Mouse (Mus musculus) embryonic facial prominence, embryonic 14.5 days (tissue): ENCODE results near the gene Naa80. TPM values are rescaled to one million over a fixed set of nuclear protein-coding genes. Genes with fewer than 3 reads are reported as not detected.

ENCODE experiments used
- ATAC-seq: fragments of 200-750 bp; cut with Nextera tagmentation; 2 replicates; pipeline ENCODE4 v1.8.0; 2017; ENCODE audit warnings: low read depth, moderate number of reproducible peaks, moderate TSS enrichment
- DNase-seq: peaks from one replicate; pipeline ENCODE4 v3.0.0-alpha.2; 2015; ENCODE audit warnings: low spot score
- H3K27ac ChIP-seq: fragments of 300-500 bp; sonication (generic); replicated peaks from 2 replicates; pipeline ENCODE4 v1.5.1; 2014; ENCODE audit warnings: low read depth, mild to moderate bottlenecking, low read length, moderate library complexity
- H3K27me3 ChIP-seq: fragments of 300-500 bp; sonication (generic); replicated peaks from 2 replicates; pipeline ENCODE4 v1.6.1; 2014; ENCODE audit warnings: low read length; ENCODE audit not compliant: control insufficient read depth, insufficient read depth
- H3K36me3 ChIP-seq: fragments of 300-500 bp; sonication (generic); 2 replicates; pipeline ENCODE4 v1.6.1; 2014; ENCODE audit warnings: low read length, mixed read lengths; ENCODE audit not compliant: control insufficient read depth, insufficient read depth
- H3K4me1 ChIP-seq: fragments of 300-500 bp; sonication (generic); 2 replicates; pipeline ENCODE4 v1.6.1; 2014; ENCODE audit warnings: antibody characterized with exemption, low read length; ENCODE audit not compliant: control insufficient read depth, insufficient read depth
- H3K4me2 ChIP-seq: fragments of 300-500 bp; sonication (generic); 2 replicates; pipeline ENCODE4 v1.6.1; 2014; ENCODE audit warnings: low read depth, mild to moderate bottlenecking, low read length, moderate library complexity, mixed read lengths
- H3K4me3 ChIP-seq: fragments of 300-500 bp; sonication (generic); 2 replicates; pipeline ENCODE4 v1.5.1; 2014; ENCODE audit warnings: low read depth, mild to moderate bottlenecking, low read length
- H3K9ac ChIP-seq: fragments of 300-500 bp; sonication (generic); 2 replicates; pipeline ENCODE4 v1.6.1; 2014; ENCODE audit warnings: low read depth, mild to moderate bottlenecking, low read length, moderate library complexity, mixed read lengths
- H3K9me3 ChIP-seq: fragments of 300-500 bp; sonication (generic); 2 replicates; pipeline ENCODE4 v1.6.1; 2016; ENCODE audit warnings: low read length; ENCODE audit not compliant: control insufficient read depth
- WGBS: fragments of 180-500 bp; shearing (Covaris S2); extraction: QIAGEN DNeasy Blood & Tissue Kit; methylation state at CpG from one replicate; pipeline ENCODE4 v1.1.7; 2014; 5-methylcytosine and 5-hydroxymethylcytosine counted together
- polyA plus RNA-seq: library from polyadenylated mRNA; unstranded; fragments of >200 nt; fragmentation: Nextera tagmentation; extraction: Ambion mirVana; gene quantifications from 2 replicates; pipeline ENCODE4 v1.2.1, GENCODE M21; 2014

The Naa80 gene
- polyA plus RNA-seq, 1 experiment from 2014 or later, result 15.9 TPM

- Histone ChIP-seq H3K36me3 (peaks cover 24% of the 10 kb centered on the region; the same call in 1 of the 2 replicates), H3K9ac (peak overlapping the region; percentile 22; the same call in 1 of the 2 replicates), H3K4me1 (peaks cover 60% of the 10 kb centered on the region), H3K27ac (peak overlapping the region; percentile 87; the same call in 1 of the 2 replicates), H3K4me2 (peak overlapping the region; percentile 43), H3K27me3 (no peaks in the 10 kb centered on the region), H3K9me3 (no peaks in the 10 kb centered on the region), H3K4me3 (no peak overlapping the region)
- DNase-seq (no peak), ATAC-seq (no peak)
- WGBS, result 55% methylated on average over 11 of the region's 15 CpGs
Observed at GRCm38 (mm10) chr9:107628721-107629410, 50.2 kb downstream of the Naa80 start.

DNA sequence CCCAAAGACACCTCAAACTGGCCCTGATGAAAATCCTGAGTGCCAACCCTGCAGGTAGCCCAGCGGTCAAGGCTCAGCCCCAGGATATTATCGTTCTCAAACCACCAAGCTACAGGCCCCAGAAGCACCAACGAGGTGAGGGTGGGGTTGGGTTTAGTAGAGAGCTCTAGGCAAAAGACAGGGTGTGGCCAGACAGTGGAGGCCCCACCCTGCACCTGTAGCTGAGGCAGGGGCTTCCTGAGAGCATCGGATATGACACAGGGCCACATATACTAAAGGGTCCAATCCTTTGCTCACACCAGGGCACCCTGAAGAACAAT, 50.7 kb downstream of the Naa80 start:
- DNase-seq (no peak), ATAC-seq (no peak)
- Histone ChIP-seq H3K27me3 (no peaks in the 10 kb centered on the region), H3K36me3 (peaks cover 19% of the 10 kb centered on the region; the same call in 1 of the 2 replicates), H3K9ac (0 out of 2 replicates have a peak overlapping the region, but pooled peaks have one; percentile 2), H3K4me3 (no peak overlapping the region), H3K4me1 (peaks cover 60% of the 10 kb centered on the region), H3K9me3 (no peaks in the 10 kb centered on the region), H3K4me2 (0 out of 2 replicates have a peak overlapping the region, but pooled peaks have one; percentile 47), H3K27ac (peak overlapping the region; percentile 87)
- WGBS, result 31% methylated on average over 4 of the region's 4 CpGs

GRCm38 (mm10) chr9:107629901-107630425, 51.3 kb downstream of the Naa80 start:
- ATAC-seq, result no peak
- H3K4me1 ChIP-seq, result peaks cover 60% of the 10 kb centered on the region
- WGBS, result 11% methylated on average over 12 of the region's 14 CpGs
- peak overlapping the region; percentile 41 for H3K9ac ChIP-seq
- no peak for DNase-seq
- peaks cover 13% of the 10 kb centered on the region; the same call in 1 of the 2 replicates for H3K36me3 ChIP-seq
- H3K27me3 ChIP-seq, result no peaks in the 10 kb centered on the region
- H3K9me3 ChIP-seq, result no peaks in the 10 kb centered on the region
- peak overlapping the region; percentile 47 for H3K4me2 ChIP-seq
- H3K27ac ChIP-seq, result peak overlapping the region; percentile 87
- H3K4me3 ChIP-seq, result peak overlapping the region; percentile 9; the same call in 1 of the 2 replicates

- Histone ChIP-seq H3K4me1 (peaks cover 60% of the 10 kb centered on the region), H3K4me2 (peak overlapping the region; percentile 47), H3K9me3 (no peaks in the 10 kb centered on the region), H3K36me3 (peaks cover 7% of the 10 kb centered on the region; the same call in 1 of the 2 replicates), H3K9ac (peak overlapping the region; percentile 41), H3K27me3 (no peaks in the 10 kb centered on the region), H3K27ac (peak overlapping the region; percentile 87), H3K4me3 (0 out of 2 replicates have a peak overlapping the region, but pooled peaks have one; percentile 9)
- peak; percentile 83 for DNase-seq
- WGBS, result 13% methylated on average over 3 of the region's 4 CpGs
- ATAC-seq, result no peak
Observed at GRCm38 (mm10) chr9:107630576-107630975, 51.9 kb downstream of the Naa80 start.

GRCm38 (mm10) chr9:107631311-107631826, 52.7 kb downstream of the Naa80 start:
- WGBS, result 63% methylated on average over 9 of the region's 9 CpGs
- ATAC-seq, result no peak
- H3K9me3 ChIP-seq, result no peaks in the 10 kb centered on the region
- peak overlapping the region; percentile 92 for H3K27ac ChIP-seq
- H3K4me3 ChIP-seq, result no peak overlapping the region; the same call in 1 of the 2 replicates
- no peak for DNase-seq
- H3K9ac ChIP-seq, result 0 out of 2 replicates have a peak overlapping the region, but pooled peaks have one; percentile 91
- H3K27me3 ChIP-seq, result no peaks in the 10 kb centered on the region
- peaks cover 5% of the 10 kb centered on the region; the same call in 1 of the 2 replicates for H3K36me3 ChIP-seq
- H3K4me2 ChIP-seq, result peak overlapping the region; percentile 66
- peaks cover 60% of the 10 kb centered on the region for H3K4me1 ChIP-seq

DNA sequence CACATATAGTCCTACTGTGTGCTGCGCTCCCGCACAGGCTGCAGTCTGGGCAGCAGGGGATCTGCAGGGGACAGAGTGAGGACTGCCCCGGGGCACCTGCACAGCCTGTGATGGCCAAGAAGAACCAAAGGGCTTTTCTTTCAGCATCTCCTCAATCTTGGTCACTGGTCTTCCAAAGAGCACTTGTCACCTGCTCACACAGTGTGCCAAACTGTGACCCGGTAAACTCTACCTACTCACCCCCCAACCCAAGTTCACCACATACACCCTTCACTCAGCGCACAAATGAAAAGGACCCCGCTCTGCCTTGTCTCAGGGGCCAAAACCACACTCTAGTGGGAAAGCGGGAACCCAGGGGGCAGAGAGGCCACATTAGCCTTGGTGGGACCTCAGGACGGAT, 53.2 kb downstream of the Naa80 start:
- H3K4me2 ChIP-seq, result peak overlapping the region; percentile 66
- H3K36me3 ChIP-seq, result peaks cover 5% of the 10 kb centered on the region; the same call in 1 of the 2 replicates
- 0 out of 2 replicates have a peak overlapping the region, but pooled peaks have one; percentile 91 for H3K9ac ChIP-seq

GRCm38 (mm10) chr9:107632478-107632877, 53.8 kb downstream of the Naa80 start:
- DNase-seq, result no peak
- no peak for ATAC-seq
- H3K9ac ChIP-seq, result peak overlapping the region; percentile 91
- H3K27me3 ChIP-seq, result no peaks in the 10 kb centered on the region
- H3K4me3 ChIP-seq, result peak overlapping the region; percentile 81
- H3K36me3 ChIP-seq, result peaks cover 5% of the 10 kb centered on the region; the same call in 1 of the 2 replicates
- peaks cover 50% of the 10 kb centered on the region for H3K4me1 ChIP-seq
- no peaks in the 10 kb centered on the region for H3K9me3 ChIP-seq
- 48% methylated on average over 6 of the region's 6 CpGs for WGBS
- H3K27ac ChIP-seq, result peak overlapping the region; percentile 92
- peak overlapping the region; percentile 66 for H3K4me2 ChIP-seq

More for the DNA sequence above, 53.2 kb downstream of the Naa80 start:
- Histone ChIP-seq H3K27me3 (no peaks in the 10 kb centered on the region), H3K4me1 (peaks cover 56% of the 10 kb centered on the region), H3K9me3 (no peaks in the 10 kb centered on the region), H3K27ac (peak overlapping the region; percentile 92; the same call in 1 of the 2 replicates), H3K4me3 (no peak overlapping the region; the same call in none of the 2 replicates)
- 87% methylated on average over 8 of the region's 8 CpGs for WGBS
- DNase-seq, result no peak
- no peak for ATAC-seq

DNA sequence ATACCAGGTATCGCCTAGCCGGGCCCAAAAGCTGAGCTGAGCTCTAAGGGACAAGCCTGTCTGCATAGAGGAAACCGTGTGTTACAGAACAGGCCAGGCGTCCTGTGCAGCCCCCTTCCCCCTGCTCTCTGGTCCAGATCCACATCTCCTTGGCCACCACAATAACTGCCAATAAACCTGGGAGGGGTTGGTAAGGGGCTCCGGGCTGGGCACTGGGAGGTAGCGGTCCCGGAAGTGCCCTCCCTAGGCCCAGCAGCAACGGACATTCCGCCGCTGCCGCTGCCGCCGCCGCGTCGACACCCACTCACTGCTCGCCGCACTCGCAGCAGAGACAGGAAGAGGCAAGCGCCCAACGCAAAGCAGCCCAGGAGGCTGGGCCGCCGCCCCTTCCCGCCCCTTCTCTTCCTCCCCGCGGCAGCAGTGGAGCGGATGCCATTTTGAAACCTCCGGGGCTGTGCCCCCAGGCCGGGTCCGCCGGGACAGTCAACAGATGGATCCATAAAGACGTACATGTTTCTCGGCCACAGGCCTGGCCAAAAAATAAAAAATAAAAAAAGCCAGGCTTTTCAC, 54.5 kb downstream of the Naa80 start:
- ATAC-seq, result peak; percentile 35
- peaks cover 44% of the 10 kb centered on the region for H3K4me1 ChIP-seq
- H3K4me3 ChIP-seq, result peak overlapping the region; percentile 81

More for the DNA sequence above, 54.5 kb downstream of the Naa80 start:
- Histone ChIP-seq H3K9me3 (no peaks in the 10 kb centered on the region), H3K27ac (peak overlapping the region; percentile 92), H3K9ac (peak overlapping the region; percentile 91), H3K36me3 (peaks cover 5% of the 10 kb centered on the region; the same call in 1 of the 2 replicates), H3K4me2 (peak overlapping the region; percentile 66), H3K27me3 (no peaks in the 10 kb centered on the region)
- WGBS, result 2% methylated on average over 14 of the region's 33 CpGs
- DNase-seq, result peak; percentile 90
